Mouse (Mus musculus) thymus, adult 2 months (tissue): ENCODE results near the gene Bmf.

Source experiments
- CTCF ChIP-seq: fragments of 200-500 bp; IDR thresholded peaks from 2 replicates; pipeline ENCODE4 v1.5.1; 2012; ENCODE audit warnings: mild to moderate bottlenecking, control low read depth, low read length, moderate library complexity, borderline replicate concordance; ENCODE audit not compliant: control insufficient read depth, poor library complexity, insufficient read depth; ENCODE audit errors: extremely low read depth
- POLR2A ChIP-seq: fragments of 200-500 bp; IDR thresholded peaks from 2 replicates; pipeline ENCODE4 v1.6.1; 2012; ENCODE audit warnings: mild to moderate bottlenecking, low read length, control low read depth, moderate library complexity; ENCODE audit not compliant: control insufficient read depth, poor library complexity, insufficient read depth; ENCODE audit errors: extremely low read depth

- TF ChIP-seq POLR2A: no peak
- no peak for TF ChIP-seq CTCF
Observed at GRCm38 (mm10) chr2:118539881-118540516, 9.5 kb downstream of the Bmf start.
